Mouse (Mus musculus) right cerebral cortex, postnatal 36 days (tissue): Measurements from ENCODE around the gene Dap3.
"Not testable (repeated sequence)": the region's sequence is repeated elsewhere in the genome, so short reads cannot be mapped to it uniquely, and the experiment has no call there.

Experiments used
- DNase-seq, 2 experiments: peaks; one replicate each; pipeline ENCODE4 v3.0.0; 2022; ENCODE audit warnings: low spot score in 2 of 2, mixed read lengths in 1 of 2

Gene Dap3

DNA sequence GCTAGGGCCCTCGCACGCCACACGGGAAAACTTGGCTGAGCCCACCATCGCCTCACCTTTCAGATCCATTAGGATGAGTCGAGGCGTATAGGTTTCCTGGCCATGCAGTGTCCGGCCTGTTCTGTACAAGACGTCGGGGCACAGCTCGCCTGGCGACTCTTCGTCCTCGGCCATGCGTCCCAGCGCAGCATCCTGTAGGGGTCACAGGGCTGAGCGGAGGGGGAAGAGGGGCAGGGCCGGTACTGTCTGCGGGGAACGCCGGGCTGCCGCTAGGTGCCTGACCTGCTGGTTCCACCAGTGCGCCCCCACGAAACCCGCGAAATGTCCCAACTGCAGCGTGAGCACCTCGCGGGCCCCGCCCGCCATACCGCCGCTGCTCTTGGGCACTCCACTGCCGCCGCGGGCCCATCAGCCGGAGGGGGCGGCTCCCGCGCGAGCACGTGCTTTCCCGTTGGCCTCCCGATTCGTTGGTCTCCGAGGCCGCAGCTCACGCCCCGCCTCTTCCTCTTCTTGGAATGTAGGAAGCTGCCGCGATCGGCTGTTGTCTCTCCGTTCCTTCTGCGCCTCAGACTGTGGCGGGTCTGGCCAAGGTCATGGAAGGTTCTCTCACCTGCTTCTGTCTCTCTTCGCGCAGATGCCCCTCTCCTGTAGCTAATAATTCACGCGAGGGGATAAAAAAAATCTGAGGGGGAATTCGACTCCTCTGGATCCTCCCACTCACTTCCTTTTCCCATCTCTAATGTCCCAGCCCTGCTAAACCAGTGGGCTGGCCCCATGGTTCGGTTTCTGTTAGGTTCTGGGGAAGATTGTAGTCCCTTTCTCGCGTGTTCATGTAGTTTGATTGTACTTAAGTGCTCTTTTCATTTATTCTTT is 37.2 kb downstream of the Dap3 start, which contains the start of gene Msto1:
Msto1 (minus strand) TSS at position 489 of the 873 bp plus-strand sequence.
- DNase-seq: peak; percentile 91 to 92

GRCm38 (mm10) chr3:88912585-88912984 is 38.4 kb downstream of the Dap3 start:
- DNase-seq: no peak

- no peak for DNase-seq
These were observed 44.4 kb downstream of the Dap3 start for GRCm38 (mm10) chr3:88906393-88907159.

DNA sequence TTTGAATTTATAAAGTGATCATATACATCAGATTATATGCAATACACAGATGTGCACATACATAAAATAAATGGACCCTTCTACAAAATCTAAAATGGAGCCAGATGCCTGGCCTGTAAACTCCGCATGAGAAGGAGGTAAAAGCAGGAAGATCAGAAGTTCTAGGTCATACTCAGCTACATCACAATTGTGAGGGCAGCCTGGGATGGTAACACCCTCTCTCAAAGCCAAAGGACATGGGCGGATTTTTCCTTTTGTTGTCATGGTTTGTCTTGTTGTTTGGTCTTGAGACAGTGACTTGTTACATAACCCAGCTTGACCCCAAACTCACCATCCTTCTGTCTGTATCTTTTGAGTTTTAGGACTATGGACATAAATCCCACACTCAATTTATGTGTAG is 45.2 kb downstream of the Dap3 start:
- DNase-seq: no peak

DNA sequence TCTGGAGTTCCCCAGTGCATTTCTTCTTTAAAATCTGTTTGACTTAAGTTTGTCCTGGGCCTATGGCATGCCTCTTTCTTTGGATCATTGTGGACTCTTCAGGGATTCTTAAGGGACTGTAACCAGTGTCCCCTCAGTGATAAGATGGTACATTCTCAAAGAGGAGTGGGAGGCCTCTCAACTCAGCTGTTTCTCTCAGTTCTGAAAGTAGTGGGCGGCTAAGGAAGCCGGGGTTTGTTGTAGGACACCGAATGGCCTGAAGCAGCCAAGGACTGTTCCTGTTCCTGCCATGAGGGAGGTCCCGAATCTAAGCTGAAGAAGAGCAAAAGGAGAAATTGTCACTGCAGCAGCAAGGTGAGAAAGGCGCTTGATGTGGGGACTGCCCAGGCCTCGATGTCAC is 45.8 kb downstream of the Dap3 start:
- no peak for DNase-seq

DNA sequence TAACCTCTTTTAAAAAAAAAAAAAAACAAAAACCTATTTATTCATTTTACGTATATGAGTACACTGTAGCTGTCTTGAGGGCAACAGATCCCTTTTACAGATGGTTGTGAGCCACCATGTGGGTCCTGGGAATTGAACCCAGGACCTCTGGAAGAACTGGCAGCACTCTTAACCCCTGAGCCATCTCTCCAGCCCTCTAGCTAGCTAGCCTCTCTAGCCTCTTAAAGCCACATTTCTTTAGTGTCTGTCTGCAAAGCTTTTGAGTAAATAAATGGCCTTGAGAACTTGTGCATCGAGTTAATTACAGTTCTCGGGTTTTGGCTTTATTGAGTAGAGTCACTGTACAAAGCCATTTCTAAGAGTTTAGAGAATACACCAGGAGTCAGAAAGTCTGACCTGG is 46.2 kb downstream of the Dap3 start:
- DNase-seq: no peak

GRCm38 (mm10) chr3:88893011-88893410 is 58.0 kb downstream of the Dap3 start:
- not testable (repeated sequence) for DNase-seq

DNA sequence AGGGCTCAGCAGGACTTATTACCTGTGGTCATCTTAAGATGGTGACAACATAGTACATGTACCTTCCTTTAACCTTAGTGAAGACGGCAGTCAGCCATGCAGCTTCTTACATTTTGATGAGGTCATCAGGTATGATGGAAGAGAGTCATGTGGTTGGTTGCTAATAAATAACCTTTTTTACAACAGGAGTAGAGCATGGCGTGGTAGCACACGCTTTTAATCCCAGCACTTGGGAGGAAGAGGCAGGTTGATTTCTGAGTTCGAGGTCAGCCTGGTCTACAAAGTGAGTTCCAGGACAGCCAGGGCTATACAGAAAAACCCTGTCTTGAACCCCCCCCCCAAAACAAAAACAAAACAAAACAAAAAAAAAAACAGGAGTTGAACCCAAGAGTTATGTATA is 68.4 kb downstream of the Dap3 start:
- DNase-seq: not testable (repeated sequence)
